Mouse (Mus musculus) E14TG2a.4 (cell line): ENCODE measurements around the gene Exo5.

Experiments
- H3K27me3 ChIP-seq: 2 replicates; pipeline ENCODE4 v1.6.1; 2014; ENCODE audit warnings: low read length, control low read depth; ENCODE audit not compliant: insufficient read depth
- H3K36me3 ChIP-seq: 2 replicates; pipeline ENCODE4 v1.6.1; 2014; ENCODE audit warnings: low read length, control low read depth; ENCODE audit not compliant: insufficient read depth
- H3K4me1 ChIP-seq: replicated peaks from 2 replicates; pipeline ENCODE4 v1.6.1; 2014; ENCODE audit warnings: low read depth, low read length, control low read depth
- H3K4me3 ChIP-seq: replicated peaks from 2 replicates; pipeline ENCODE4 v1.5.1; 2014; ENCODE audit warnings: mild to moderate bottlenecking, low read length
- H3K9me3 ChIP-seq: 2 replicates; pipeline ENCODE4 v1.6.1; 2014; ENCODE audit warnings: low read length, control low read depth
- CTCF ChIP-seq: conservative IDR thresholded peaks from 2 replicates; pipeline ENCODE4 v1.5.1; 2014; ENCODE audit warnings: low read length
- NANOG ChIP-seq: IDR thresholded peaks from 2 replicates; pipeline ENCODE4 v1.6.1; 2014; ENCODE audit warnings: borderline replicate concordance, low read length, mixed read lengths
- POU5F1 ChIP-seq: IDR thresholded peaks from 2 replicates; pipeline ENCODE4 v1.6.1; 2014; ENCODE audit warnings: low read length, borderline replicate concordance

Exo5 gene

DNA sequence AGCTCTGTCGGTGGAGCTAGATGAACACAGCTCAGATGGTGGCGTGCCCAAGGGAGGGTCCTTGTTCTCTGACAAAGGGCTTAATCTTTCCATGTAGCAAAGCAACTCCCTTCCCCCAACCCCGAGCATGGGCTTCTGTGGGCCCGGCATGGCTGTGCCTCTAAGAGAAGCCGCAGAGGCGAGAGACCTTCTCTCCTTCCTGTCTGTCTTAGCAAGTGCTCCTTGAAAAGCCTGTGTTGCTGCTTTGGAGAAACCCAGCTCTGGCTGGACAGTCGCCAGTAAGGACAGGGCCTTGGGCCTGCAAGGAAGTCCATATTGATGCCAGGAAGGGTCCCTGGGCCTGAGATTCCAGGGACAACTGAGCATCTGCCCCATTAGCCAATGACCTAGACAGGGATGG is 29.6 kb downstream of the Exo5 start:
- Histone ChIP-seq H3K9me3 (no peaks in the 10 kb centered on the region), H3K36me3 (peaks cover 10% of the 10 kb centered on the region), H3K4me1 (peaks cover 20% of the 10 kb centered on the region), H3K27me3 (no peaks in the 10 kb centered on the region), H3K4me3 (no peak overlapping the region)
- TF ChIP-seq POU5F1 (no peak), CTCF (no peak), NANOG (no peak)

DNA sequence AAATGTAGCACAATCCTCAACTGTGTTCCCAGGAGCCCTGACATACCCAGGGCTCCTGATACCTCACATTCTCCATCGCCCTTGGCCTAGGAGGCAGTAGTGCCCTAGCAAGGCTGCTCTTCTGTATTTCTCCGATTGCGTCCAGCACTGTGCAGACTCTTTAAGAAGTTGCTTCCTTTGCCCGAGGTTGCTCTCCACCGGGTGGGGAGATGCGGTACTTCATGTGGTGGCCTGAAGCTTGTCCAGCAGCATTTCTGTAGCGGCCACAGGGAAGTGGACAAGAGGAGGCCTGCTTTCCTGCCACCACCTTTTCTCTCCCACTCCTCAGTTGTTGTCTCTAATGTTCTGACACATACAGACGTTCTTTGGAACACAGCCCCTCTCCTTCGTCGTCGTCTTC is 30.2 kb downstream of the Exo5 start:
- Histone ChIP-seq H3K27me3 (no peaks in the 10 kb centered on the region), H3K4me1 (peaks cover 20% of the 10 kb centered on the region), H3K4me3 (no peak overlapping the region), H3K9me3 (no peaks in the 10 kb centered on the region), H3K36me3 (peaks cover 10% of the 10 kb centered on the region)
- TF ChIP-seq CTCF (no peak), POU5F1 (no peak), NANOG (no peak)

DNA sequence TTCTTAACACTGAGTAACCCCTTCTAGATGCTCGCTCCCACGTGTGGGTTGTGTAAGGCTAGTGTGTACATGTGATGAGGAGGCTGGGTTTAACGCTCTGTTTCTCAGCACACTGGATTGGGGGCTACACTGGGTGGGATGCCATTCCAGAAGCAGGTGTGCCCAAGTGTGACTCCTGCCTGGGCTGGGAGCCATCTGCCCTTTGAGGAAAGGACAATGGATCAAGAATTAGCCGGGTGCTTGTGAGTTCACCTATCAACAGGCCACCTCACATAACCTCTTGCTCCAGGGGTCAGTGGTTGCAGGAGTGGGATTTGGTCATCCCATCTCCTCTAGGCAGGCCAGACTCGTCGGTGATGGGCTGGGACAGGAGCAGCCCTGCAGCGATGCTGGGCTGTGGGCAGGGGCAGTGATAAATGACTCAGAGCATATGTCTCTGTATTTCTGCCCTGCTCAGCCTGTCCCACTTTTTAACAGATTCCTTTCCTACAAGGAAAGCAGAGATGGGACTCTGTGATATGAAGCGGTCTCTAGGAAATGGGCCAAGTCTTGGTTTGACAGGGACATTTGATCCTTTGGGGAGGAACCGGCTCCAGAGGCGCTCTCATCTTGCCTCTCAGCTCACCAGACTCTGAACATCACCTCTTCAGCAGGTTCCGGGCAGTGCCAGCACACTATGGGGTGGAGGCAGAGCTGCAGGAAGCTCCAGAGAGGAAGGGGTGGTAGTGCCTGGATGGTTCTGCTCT is 31.0 kb downstream of the Exo5 start:
- no peaks in the 10 kb centered on the region for H3K9me3 ChIP-seq
- peaks cover 10% of the 10 kb centered on the region for H3K36me3 ChIP-seq
- TF ChIP-seq POU5F1 (no peak), NANOG (no peak), CTCF (no peak)
- no peak overlapping the region for H3K4me3 ChIP-seq
- peaks cover 26% of the 10 kb centered on the region for H3K4me1 ChIP-seq
- H3K27me3 ChIP-seq: no peaks in the 10 kb centered on the region

DNA sequence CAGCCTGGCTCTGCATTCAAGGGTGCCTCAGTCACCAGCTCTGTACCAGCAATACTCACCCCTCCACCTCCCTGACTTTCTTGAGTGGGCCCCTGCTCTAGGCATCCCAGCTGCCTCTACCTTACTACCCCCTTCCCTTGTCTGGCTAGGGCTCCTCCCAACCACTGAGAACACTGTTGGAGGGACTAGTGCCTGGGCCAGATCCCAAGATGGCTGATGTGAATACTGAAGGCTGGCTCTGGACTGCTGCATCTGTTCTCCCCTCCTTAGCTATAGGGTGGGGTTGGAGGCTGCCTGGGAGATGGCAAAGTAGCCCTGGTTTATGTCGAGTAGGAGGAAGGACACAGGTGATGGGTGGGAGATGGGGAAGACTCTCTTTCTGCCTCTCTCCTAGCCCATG is 32.3 kb downstream of the Exo5 start:
- TF ChIP-seq NANOG: no peak
- no peak for TF ChIP-seq CTCF
- TF ChIP-seq POU5F1: no peak

DNA sequence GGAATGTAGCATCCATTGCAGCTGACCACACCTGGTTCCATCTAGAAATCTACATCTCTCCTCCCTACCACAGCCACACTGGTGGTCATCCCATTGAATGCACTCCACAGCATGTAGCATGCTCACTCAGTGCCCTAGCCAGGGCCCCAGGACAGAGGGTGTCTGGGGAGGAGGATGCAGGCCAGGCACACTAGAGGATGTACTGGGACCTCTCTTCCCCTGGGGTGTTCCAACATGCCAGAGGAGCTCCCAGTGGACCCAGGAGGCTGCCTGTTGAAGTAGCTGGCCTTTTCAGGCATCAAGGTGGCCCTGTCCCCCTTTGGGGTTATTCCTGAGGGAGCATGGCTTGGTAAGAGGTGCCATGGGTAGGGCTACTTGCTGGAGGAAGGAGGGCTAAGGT is 32.9 kb downstream of the Exo5 start:
- peaks cover 10% of the 10 kb centered on the region for H3K36me3 ChIP-seq
- no peaks in the 10 kb centered on the region for H3K9me3 ChIP-seq
- H3K27me3 ChIP-seq: no peaks in the 10 kb centered on the region
- H3K4me1 ChIP-seq: peaks cover 33% of the 10 kb centered on the region
- TF ChIP-seq POU5F1 (no peak), CTCF (no peak), NANOG (no peak)
- no peak overlapping the region for H3K4me3 ChIP-seq

More for the DNA sequence above, 32.3 kb downstream of the Exo5 start:
- Histone ChIP-seq H3K4me3 (no peak overlapping the region), H3K27me3 (no peaks in the 10 kb centered on the region), H3K36me3 (peaks cover 10% of the 10 kb centered on the region), H3K9me3 (no peaks in the 10 kb centered on the region), H3K4me1 (peaks cover 33% of the 10 kb centered on the region)

DNA sequence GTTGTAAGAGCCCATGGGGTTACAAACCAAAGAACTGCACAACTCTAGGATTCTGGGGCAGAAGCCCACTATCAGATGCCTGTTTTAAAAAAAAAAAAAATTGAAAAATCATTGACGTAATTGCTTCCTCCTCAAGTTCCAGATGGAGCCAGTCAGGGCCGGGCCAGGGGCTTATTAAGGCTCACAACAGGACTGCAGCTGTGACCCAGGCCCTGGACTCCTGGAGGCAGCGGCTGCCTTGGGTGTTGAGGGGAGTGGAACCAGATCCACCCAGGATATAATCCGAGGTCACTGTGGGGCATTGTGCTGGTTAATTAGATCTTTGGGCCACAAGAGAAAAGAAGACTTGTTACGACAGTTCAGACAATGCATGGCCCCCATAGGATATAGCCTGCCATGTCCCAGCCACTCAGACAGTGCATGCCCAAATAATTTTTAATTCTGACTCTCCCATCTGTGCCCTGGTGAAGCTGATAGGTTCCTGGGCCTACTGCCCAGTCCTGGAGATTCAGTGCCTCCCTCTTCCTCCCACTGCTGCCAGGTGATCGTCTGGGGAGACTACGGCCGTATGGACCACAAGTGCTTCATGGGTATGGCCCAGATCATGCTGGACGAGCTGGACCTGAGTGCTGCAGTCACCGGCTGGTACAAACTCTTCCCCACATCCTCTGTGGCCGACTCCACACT is 33.9 kb downstream of the Exo5 start:
- Histone ChIP-seq H3K9me3 (no peaks in the 10 kb centered on the region), H3K4me3 (no peak overlapping the region), H3K27me3 (no peaks in the 10 kb centered on the region), H3K36me3 (peaks cover 10% of the 10 kb centered on the region), H3K4me1 (peaks cover 24% of the 10 kb centered on the region)
- TF ChIP-seq CTCF (no peak), NANOG (no peak), POU5F1 (no peak)

DNA sequence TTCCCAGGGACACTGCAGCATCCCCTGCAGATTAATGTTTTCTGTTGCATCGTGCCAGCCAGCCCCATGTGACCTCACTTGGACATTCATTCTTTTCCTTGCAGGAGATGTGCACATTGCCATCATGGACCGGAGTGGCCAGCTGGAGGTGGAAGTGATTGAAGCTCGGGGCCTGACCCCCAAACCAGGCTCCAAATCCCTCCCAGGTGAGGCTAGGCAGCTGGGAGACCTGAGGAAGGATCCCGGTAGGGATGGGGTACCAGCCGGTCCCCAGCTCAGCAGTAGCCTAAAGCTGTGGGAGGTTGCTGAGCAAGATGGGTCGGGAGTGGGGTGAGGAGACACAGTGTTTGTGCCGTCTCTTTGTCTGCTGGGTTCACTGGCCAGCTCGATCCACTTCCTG is 35.9 kb downstream of the Exo5 start:
- Histone ChIP-seq H3K27me3 (no peaks in the 10 kb centered on the region), H3K36me3 (peaks cover 10% of the 10 kb centered on the region), H3K9me3 (no peaks in the 10 kb centered on the region), H3K4me3 (no peak overlapping the region), H3K4me1 (peaks cover 21% of the 10 kb centered on the region)
- TF ChIP-seq CTCF: no peak
- no peak for TF ChIP-seq POU5F1
- no peak for TF ChIP-seq NANOG

DNA sequence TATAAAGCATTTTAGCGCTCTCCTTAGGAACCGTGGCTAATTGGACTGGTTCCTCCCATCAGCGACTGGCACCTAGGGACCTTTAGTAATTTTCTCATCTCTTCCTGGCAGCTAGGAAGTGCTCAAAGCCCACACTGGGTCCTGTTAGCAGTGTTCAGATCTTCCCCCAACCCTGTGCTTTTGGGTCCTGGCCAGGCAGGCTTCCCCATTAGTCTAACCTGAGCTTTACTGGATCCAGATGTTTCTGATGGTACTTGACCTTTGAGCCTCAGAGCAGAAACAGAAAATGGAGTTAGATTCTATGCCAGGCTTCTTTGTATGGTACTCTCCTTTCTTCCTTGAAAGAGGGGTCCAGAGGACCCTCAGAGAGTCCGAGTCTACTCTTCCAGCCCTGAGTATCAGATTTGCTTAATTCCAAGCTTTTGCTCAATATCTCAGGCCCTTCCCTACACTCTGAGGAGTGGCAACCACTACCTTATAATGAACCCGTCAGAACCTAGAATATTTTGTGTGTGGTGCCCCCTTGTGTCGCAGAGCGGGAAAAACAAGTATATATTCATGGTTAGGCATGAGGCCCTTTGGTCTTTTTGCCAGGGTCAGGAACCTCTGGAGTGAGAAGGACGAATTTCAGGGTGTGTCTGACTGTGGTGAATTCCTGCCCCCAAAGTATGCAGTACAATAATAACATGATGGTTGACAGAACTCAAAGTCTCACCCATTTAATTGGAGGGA is 37.3 kb downstream of the Exo5 start:
- Histone ChIP-seq H3K9me3 (no peaks in the 10 kb centered on the region), H3K4me1 (peaks cover 21% of the 10 kb centered on the region), H3K36me3 (peaks cover 10% of the 10 kb centered on the region), H3K27me3 (no peaks in the 10 kb centered on the region), H3K4me3 (no peak overlapping the region)
- TF ChIP-seq NANOG (no peak), POU5F1 (no peak), CTCF (peak; percentile 54)
